Mouse (Mus musculus) gastrocnemius, adult 18-20 months (tissue): ENCODE measurements around the gene Fez1. TPM values are rescaled to one million over a fixed set of nuclear protein-coding genes. Genes with fewer than 3 reads are reported as not detected.

Experiments used
- DNase-seq: peaks from one replicate; pipeline ENCODE4 v3.0.0; 2021; ENCODE audit warnings: low spot score
- total RNA-seq, 2 experiments: library from RNA; stranded (reverse); gene quantifications; 2 replicates each; pipeline ENCODE4 v1.2.3; 2021

The Fez1 gene
- total RNA-seq, 2 experiments from 2014 or later: 4.0 to 7.0 TPM

- DNase-seq: peak; percentile 5
Measured at GRCm38 (mm10) chr9:36833043-36833881, 11.6 kb downstream of the Fez1 start.

GRCm38 (mm10) chr9:36833914-36834313 is 12.2 kb downstream of the Fez1 start:
- DNase-seq: no peak

- DNase-seq: no peak
Measured at GRCm38 (mm10) chr9:36846346-36846745, 24.7 kb downstream of the Fez1 start.

GRCm38 (mm10) chr9:36848661-36849060 is 27.0 kb downstream of the Fez1 start:
- peak; percentile 13 for DNase-seq

- DNase-seq: no peak
Measured at GRCm38 (mm10) chr9:36850091-36850490, 28.4 kb downstream of the Fez1 start.

- no peak for DNase-seq
Measured at GRCm38 (mm10) chr9:36852175-36852574, 30.5 kb downstream of the Fez1 start.

GRCm38 (mm10) chr9:36856351-36856750 is 34.7 kb downstream of the Fez1 start:
- DNase-seq: no peak

GRCm38 (mm10) chr9:36857476-36858117 is 35.9 kb downstream of the Fez1 start:
- DNase-seq: no peak

- DNase-seq: peak; percentile 15
Measured at GRCm38 (mm10) chr9:36858677-36859076, 37.0 kb downstream of the Fez1 start.

- DNase-seq: no peak
Measured at GRCm38 (mm10) chr9:36862576-36862975, 40.9 kb downstream of the Fez1 start.

GRCm38 (mm10) chr9:36863694-36864093 is 42.0 kb downstream of the Fez1 start:
- DNase-seq: no peak

- DNase-seq: no peak
Measured at GRCm38 (mm10) chr9:36864862-36865813, 43.5 kb downstream of the Fez1 start.

GRCm38 (mm10) chr9:36868662-36869061 is 47.0 kb downstream of the Fez1 start:
- no peak for DNase-seq

GRCm38 (mm10) chr9:36870263-36870662 is 48.6 kb downstream of the Fez1 start:
- no peak for DNase-seq

GRCm38 (mm10) chr9:36873796-36874195 is 52.1 kb downstream of the Fez1 start:
- DNase-seq: no peak

- peak; percentile 54 for DNase-seq
Measured at GRCm38 (mm10) chr9:36876313-36876712, 54.6 kb downstream of the Fez1 start.

GRCm38 (mm10) chr9:36876787-36877186 is 55.1 kb downstream of the Fez1 start:
- DNase-seq: no peak

GRCm38 (mm10) chr9:36881615-36882014 is 60.0 kb downstream of the Fez1 start:
- DNase-seq: no peak

- DNase-seq: no peak
Measured at GRCm38 (mm10) chr9:36882034-36882745, 60.5 kb downstream of the Fez1 start.

GRCm38 (mm10) chr9:36883569-36883968 is 61.9 kb downstream of the Fez1 start:
- no peak for DNase-seq

GRCm38 (mm10) chr9:36885237-36885636 is 63.6 kb downstream of the Fez1 start:
- peak; percentile 46 for DNase-seq
